Mouse (Mus musculus) lung, postnatal 25 days (tissue): Measurements from ENCODE around the gene Itpk1.
A peak's percentile ranks its signal among the peaks of the same experiment; 100 is the strongest.
"Not testable (repeated sequence)": the region's sequence is repeated elsewhere in the genome, so short reads cannot be mapped to it uniquely, and the experiment has no call there.

Source experiments
- DNase-seq: peaks from one replicate; pipeline ENCODE4 v3.0.0; 2022; ENCODE audit warnings: low spot score

The Itpk1 gene

DNA sequence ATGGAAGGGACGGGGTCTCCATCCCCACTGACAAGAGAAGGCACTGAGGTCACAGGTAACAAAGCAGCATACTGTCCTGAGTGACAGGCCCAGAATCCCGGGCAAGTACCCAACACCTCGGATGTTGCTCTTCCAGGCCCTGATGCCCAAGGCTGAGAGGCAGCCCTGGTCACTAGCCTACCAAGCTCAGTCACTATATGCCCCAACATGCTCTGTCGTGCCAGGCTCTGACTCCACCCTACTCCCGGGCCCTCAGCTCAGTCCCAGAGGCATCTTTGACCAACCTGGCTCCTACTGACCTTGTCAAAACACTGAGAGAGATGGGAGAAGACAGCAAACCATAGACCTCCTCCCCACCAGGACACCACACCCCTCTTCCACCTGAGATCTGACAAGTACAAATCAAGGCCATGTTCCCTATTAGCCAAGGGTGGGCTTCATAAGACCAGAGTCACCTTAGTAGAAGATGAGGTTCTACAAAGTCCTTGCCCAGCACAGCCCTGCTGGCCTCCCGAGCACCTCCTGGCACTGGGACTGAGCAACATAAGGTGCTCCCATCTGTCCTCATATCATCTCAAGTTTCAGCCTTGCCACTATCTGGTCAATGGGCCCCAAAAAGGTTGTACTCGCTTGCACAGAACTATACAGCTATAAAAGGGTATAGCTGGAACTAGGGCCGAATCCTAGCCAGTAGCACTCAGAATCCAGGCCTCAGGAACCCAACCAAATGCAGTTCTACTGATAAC lies 43.7 kb downstream of the Itpk1 start:
- no peak for DNase-seq

GRCm38 (mm10) chr12:102653003-102653402 lies 51.7 kb downstream of the Itpk1 start:
- DNase-seq: no peak

GRCm38 (mm10) chr12:102652420-102652819 lies 52.3 kb downstream of the Itpk1 start:
- DNase-seq: no peak

- no peak for DNase-seq
These were observed 52.9 kb downstream of the Itpk1 start for GRCm38 (mm10) chr12:102651871-102652270.

- DNase-seq: peak; percentile 76
These were observed 53.3 kb downstream of the Itpk1 start for GRCm38 (mm10) chr12:102651401-102651800.

DNA sequence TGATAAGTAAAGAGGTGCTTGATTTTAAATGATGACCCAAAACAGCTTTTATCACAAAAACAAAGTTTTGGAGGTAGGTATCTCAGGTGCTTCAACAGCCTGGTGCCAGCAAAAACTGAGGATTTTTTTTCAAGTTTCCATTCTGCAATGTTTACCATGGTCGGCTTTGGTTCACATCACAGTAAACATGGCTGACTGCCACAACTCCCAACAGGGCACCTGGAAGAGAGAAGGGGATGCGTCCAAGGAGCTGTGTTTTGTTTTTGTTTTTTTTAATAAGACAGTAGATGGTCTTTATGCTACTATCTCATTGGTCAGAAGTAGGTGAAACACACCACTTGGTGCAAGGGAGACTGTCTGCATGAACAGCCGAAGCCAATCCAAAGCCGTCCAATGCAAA lies 54.1 kb downstream of the Itpk1 start:
- no peak for DNase-seq

GRCm38 (mm10) chr12:102647839-102648564 lies 56.7 kb downstream of the Itpk1 start:
- peak; percentile 90 for DNase-seq

DNA sequence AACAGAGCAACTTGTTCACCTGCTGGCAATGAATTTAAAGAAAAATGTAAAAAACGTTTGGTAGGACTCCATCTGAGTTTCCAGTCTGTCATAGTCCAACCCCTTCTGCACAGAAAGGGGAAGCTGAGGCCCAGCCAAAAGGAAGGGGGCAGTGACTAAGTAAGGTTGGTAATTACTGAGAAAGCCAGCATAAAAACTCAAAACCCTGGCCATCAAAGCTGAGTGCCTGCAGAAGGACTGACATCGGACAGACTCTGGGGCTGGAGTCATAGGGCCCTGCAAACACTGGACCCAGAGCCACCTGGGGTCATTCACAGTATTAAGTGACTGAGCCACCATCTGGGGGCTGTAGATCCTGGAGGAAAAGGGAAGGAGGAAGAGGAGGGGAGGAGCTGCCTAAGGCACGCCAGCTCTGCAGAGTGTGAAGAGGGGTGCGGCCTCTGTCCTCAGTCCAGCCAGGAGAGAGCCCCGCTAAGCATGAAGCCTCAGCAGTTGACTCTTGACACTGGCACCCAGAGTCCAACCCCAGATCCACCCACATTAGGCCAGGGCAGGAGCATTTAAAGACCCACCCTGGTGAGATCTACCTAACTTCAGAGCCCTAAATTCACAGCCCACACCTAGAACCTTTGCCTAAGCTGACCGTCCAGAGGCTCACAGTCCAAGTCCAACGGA lies 58.0 kb downstream of the Itpk1 start:
- no peak for DNase-seq

GRCm38 (mm10) chr12:102645911-102646585 lies 58.7 kb downstream of the Itpk1 start:
- no peak for DNase-seq

DNA sequence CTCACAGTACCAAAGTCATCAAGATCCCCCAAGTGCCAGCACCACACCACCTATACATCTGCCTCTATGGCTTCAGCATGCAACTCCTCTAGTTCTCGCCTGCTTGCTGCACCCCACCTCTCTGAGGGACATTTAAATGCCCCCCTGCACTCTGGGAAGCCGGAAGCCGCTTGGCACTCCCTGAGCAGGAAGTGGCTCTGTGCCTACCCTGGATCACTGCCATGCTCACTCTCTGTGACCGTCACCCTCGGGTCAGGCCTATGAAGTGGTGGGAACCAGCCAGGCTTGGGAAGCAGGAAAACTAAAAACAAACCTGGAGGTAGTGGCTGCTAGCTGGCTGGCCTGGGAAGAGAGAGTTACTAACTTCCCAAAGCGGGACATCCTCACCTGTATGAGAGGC lies 61.4 kb downstream of the Itpk1 start:
- peak; percentile 79 for DNase-seq

DNA sequence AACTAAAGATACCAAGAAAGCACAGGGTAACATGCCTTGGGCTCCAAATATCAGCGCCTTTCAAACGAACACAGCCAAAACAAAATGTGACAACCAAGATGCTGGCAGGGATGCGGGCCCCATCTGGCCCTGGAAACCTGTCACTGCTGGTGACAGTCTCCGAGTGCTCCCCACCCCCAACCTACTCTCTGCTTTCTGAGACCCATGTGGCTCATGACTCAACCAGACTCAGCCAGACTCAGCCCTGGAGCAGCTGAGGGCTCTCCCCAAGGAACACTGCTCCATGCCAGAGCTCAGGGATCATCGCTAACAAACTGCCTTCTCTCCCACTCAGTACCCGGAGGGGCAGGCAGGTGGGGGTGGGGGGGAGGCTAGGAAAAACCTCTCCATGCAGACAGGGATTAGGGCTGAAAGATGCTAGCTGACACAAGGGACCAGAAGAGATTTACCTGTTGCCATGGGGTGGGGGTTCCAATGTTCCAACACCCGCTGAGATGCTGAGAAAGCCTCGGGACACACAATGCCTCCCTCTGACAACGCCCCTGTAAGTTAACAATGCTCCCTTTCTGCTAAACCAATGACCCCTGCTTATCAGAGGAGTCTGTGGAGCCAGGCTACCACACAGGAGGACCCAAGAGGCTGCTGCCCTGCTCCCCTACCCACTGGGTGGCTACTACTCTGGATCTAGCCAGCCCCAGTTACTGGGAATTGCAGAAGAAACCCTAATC lies 64.1 kb downstream of the Itpk1 start:
- DNase-seq: no peak

- DNase-seq: no peak
These were observed 65.9 kb downstream of the Itpk1 start for GRCm38 (mm10) chr12:102638878-102639277.

DNA sequence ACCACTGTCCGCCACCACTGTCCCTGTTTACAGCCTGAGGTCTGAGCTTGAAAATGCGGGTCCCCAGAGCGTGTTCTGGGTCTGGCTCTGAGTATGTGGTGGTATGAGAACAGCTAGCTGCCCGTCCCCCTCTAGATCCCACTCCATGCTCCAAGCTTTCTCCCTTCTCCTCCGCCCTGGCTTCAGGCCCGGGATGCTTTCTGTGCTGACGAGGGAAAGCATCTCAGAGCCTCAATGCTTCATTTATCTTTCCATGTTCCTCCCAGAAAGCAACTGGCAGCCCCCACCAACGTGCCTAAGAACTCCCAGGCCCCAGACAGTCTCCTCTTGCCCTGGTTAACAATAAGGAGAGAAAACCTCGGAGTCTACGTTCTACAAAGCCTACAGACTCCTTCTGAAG lies 67.5 kb downstream of the Itpk1 start:
- no peak for DNase-seq

DNA sequence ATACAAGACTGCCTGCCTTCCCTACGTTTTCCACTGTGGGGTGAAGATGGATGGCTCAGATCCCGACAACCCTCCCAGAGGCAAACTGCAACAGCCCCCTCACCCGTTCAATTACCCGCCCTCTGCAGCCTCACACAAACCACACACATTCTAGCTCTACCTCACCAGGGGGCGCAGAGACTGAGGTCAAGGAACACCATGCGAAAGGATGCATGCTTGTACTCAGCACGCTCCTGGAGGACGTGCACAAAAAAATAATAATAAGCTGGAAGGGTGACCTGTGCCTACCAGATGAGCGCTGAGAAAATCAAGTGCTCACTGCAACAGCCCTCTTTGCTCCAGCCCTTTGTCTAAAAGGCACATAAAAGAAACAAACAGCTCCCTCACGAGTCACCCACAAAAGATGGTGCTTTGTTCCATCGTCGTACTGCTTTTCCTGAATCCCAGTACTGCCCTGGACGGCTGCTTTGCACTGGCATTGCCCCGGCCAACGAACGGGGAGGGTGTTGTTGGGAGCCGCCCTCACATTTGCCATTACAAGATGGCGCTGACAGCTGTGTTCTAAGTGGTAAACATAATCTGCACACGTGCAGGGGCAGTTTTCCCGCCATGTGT lies 70.2 kb downstream of the Itpk1 start:
- no peak for DNase-seq

- peak; percentile 59 for DNase-seq
These were observed 71.6 kb downstream of the Itpk1 start for GRCm38 (mm10) chr12:102633083-102633501.

- DNase-seq: no peak
These were observed 73.0 kb downstream of the Itpk1 start for GRCm38 (mm10) chr12:102631690-102632089.

DNA sequence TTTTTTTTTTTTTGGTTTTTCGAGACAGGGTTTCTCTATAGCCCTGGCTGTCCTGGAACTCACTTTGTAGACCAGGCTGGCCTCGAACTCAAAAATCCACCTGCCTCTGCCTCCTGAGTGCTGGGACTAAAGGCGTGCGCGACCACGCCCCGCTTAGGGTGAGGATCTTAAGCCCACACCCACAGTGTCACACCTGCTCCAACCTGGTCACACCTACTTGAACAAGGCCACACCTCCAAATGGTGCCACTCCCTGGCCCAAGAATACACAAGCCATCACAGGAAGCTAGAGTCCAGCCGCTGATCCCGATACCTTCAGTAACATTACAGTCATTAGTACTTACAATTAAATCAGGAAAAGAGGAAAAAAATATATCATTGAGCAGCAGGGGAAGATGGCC lies 74.3 kb downstream of the Itpk1 start:
- not testable (repeated sequence) for DNase-seq

GRCm38 (mm10) chr12:102628221-102628620 lies 76.5 kb downstream of the Itpk1 start:
- DNase-seq: no peak

DNA sequence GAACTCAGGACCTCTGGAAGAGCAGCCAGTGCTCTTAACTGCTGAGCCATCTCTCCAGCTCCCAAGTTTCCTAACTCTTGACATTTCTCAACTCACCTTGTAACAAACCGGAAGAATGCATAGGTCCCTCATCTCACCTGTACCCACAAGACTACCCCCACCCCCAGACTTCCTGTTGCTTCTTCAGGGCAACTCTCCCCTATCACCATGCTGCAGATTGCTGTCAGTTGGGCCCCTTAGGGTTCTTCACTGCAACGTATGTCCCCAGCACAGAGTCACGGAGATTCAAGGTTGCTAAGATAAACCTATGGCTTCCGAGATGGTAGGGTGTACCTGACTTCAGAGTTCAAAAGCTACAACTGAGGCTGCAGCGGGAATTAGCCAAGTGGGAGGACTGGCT lies 77.2 kb downstream of the Itpk1 start:
- DNase-seq: no peak

GRCm38 (mm10) chr12:102626841-102627240 lies 77.9 kb downstream of the Itpk1 start:
- DNase-seq: no peak

DNA sequence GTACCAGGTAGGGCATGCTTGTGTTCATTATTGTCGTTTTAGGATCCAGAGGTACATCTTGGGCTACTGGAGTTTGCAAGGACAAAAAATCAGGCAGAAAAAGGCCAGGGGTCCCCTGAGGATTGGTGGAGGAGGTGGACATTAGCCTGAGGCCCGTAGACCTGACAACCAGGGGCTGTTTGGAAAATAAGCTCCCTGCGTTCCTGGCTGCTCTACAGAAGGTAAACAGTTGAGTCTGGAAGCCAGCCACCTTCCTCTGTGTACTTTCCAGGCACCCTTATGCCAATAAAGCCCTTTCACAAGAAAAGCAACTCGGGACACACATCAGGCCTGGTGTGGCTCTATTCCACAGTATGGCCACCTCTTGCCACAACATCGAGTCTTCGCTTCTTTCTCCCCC lies 79.0 kb downstream of the Itpk1 start:
- DNase-seq: peak; percentile 87
